Mouse (Mus musculus) c-Kit-negative CD71-positive TER-119-positive erythroid progenitor cells, embryonic 14.5 days (primary cell): ENCODE data around the gene Setd1b.
"Not testable (repeated sequence)": the region's sequence is repeated elsewhere in the genome, so short reads cannot be mapped to it uniquely, and the experiment has no call there.

Experiments
- DNase-seq: peaks from one replicate; pipeline ENCODE4 v3.0.0-alpha.2; 2013; ENCODE audit warnings: low read depth, low spot score

Gene Setd1b

GRCm38 (mm10) chr5:123201523-123201892 is 59.5 kb downstream of the Setd1b start:
- no peak for DNase-seq

- no peak for DNase-seq
Measured at GRCm38 (mm10) chr5:123201987-123202386, 60.0 kb downstream of the Setd1b start.

DNA sequence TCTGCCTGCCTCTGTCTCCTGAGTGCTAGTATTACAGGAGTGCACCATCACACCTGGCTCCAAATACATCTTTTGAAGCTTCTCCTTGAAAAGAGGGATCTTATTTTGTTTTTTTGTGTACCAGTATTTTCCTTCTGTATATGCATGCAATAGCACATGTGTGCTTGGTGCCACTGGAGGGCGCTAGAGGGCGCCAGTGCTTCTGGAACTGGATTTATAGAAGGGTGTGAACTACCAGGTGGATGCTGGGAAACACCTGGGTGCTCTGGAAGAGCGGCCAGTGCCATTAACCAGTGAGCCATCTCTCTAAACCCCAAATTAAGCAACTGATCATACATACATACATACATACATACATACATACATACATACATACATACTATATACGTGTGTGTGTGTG is 60.8 kb downstream of the Setd1b start:
- not testable (repeated sequence) for DNase-seq

DNA sequence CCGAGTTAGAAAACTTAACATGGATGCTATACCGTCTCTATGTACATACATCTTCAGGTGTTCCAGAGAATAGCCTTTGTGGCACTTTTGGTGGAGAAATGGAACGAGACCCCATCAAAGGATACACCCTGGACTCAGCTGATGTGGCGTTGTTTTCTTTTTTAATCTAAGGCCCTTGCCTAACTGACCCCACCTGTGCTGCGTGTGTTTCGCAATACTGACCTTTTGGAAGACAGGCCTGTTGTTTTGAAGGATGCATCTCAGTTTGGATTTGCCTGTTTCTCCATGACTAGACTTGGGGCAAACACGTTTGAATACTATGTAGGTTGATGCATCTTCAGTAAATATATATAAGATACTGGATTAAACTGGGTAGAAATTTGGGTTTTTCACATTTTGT is 61.6 kb downstream of the Setd1b start:
- DNase-seq: not testable (repeated sequence)
